16 mouse cellular contexts compared by ENCODE assay signal in the genomic region with DNA sequence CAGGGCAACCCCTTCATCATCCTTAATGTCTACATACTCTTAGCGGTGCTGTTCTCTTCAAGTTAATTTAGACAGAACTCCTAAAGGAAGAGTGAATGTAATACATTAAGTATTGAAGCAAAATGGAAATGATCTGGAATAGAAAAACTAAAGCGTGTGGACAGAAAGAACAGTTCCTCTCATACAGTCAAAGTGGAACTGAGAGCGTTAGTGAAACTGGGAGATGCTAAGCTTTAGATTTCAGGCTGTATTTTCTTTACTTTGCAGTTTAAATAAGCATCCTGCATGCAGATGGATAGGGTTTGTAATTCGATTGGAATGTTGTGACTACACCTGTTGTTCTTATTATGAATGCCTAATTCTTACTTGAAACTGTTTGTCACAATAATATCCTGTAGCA.
"Had no signal": no experiment of that assay in that cellular context is flagged by ENCODE, and none has a peak within 500 bp of the region (broad histone marks: within the 10 kb centered on the region; RNA-seq: fewer than 3 reads in every experiment).

No protein-coding gene starts in this region.

- H3K36me3 ChIP-seq: neural tube, embryonic 13.5 days; neural tube, embryonic 15.5 days; stomach, embryonic 15.5 days had no signal

- H3K9ac ChIP-seq: neural tube, embryonic 13.5 days; neural tube, embryonic 15.5 days; stomach, embryonic 15.5 days had no signal

- H3K4me3 ChIP-seq: neural tube, embryonic 13.5 days; neural tube, embryonic 15.5 days; stomach, embryonic 15.5 days had no signal

- H3K27me3 ChIP-seq: neural tube, embryonic 13.5 days; neural tube, embryonic 15.5 days; stomach, embryonic 15.5 days had no signal

- H3K27ac ChIP-seq: neural tube, embryonic 13.5 days; neural tube, embryonic 15.5 days; stomach, embryonic 15.5 days; stomach, postnatal 0 days had no signal

- DNase-seq: retina, postnatal 1 day; right cerebral cortex, adult 18-20 months; right cerebral cortex, postnatal 14 days; right cerebral cortex, postnatal 25 days; right cerebral cortex, postnatal 4 days; spleen, adult 18-20 months; thymus, adult 18-20 months; thymus, adult 2 months; thymus, postnatal 14 days; thymus, postnatal 25 days; thymus, postnatal 36 days; thymus, postnatal 4 days had no signal

- H3K9me3 ChIP-seq: neural tube, embryonic 13.5 days; neural tube, embryonic 15.5 days; stomach, embryonic 15.5 days had no signal

- H3K4me2 ChIP-seq: neural tube, embryonic 13.5 days; neural tube, embryonic 15.5 days; stomach, embryonic 15.5 days had no signal

- H3K4me1 ChIP-seq: neural tube, embryonic 13.5 days; neural tube, embryonic 15.5 days; stomach, embryonic 15.5 days had no signal
